In genomic region chr13:60728276-60729054, GRCm38 (mm10) we compare ENCODE assay signal across 24 mouse cellular contexts. TPM values are rescaled to one million over a fixed set of nuclear protein-coding genes. Genes with fewer than 3 reads are reported as not detected.
DNase-seq lines count a peak whose midpoint lies in the region; ATAC-seq and TF ChIP-seq lines count a peak whose summit lies in the region.
"Had no signal": no experiment of that assay in that cellular context is flagged by ENCODE, and none has a peak within 500 bp of the region (broad histone marks: within the 10 kb centered on the region; RNA-seq: fewer than 3 reads in every experiment).

No protein-coding gene starts in this region.

- H3K4me3 ChIP-seq in gastrocnemius, adult 2 months, result no peak overlapping the region
- H3K4me3 ChIP-seq in kidney, adult 2 months (ENCODE audit: insufficient read depth, low read depth, low read length), result no peak overlapping the region
- H3K4me3 ChIP-seq in lung, postnatal 0 days (ENCODE audit: low read depth, low read length), result no peak overlapping the region
- H3K4me3 ChIP-seq in lung, adult 2 months (replicated peaks; ENCODE audit: extremely low read depth, low read depth, low read length), result no peak overlapping the region
- H3K4me3 ChIP-seq in stomach, postnatal 0 days (ENCODE audit: low read depth, low read length), result no peak overlapping the region
- no peak overlapping the region for H3K4me3 ChIP-seq in forebrain, postnatal 0 days (ENCODE audit: low read depth, low read length)
- H3K4me3 ChIP-seq: embryonic facial prominence, embryonic 13.5 days; forebrain, embryonic 12.5 days; hindbrain, embryonic 13.5 days had no signal

- no peak for TF ChIP-seq CTCF in gastrocnemius, adult 2 months (IDR thresholded peaks at IDR 0.05)
- no peak for TF ChIP-seq CTCF in kidney, adult 2 months (conservative IDR thresholded peaks at IDR 0.05; ENCODE audit: insufficient read depth, insufficient read length, low read depth, low read length)
- TF ChIP-seq CTCF in lung, postnatal 0 days (IDR thresholded peaks at IDR 0.05), result no peak
- no peak for TF ChIP-seq CTCF in lung, adult 2 months (IDR thresholded peaks at IDR 0.05; ENCODE audit: insufficient read depth, low read length)
- TF ChIP-seq CTCF in stomach, postnatal 0 days (IDR thresholded peaks at IDR 0.05; ENCODE audit: low read depth), result no peak
- TF ChIP-seq CTCF in forebrain, postnatal 0 days (IDR thresholded peaks at IDR 0.05; ENCODE audit: low read depth), result no peak

- H3K9ac ChIP-seq in lung, postnatal 0 days (replicated peaks; ENCODE audit: low read depth), result no peak overlapping the region
- H3K9ac ChIP-seq in stomach, postnatal 0 days (ENCODE audit: low read length), result no peak overlapping the region
- H3K9ac ChIP-seq in forebrain, postnatal 0 days, result no peak overlapping the region
- H3K9ac ChIP-seq: embryonic facial prominence, embryonic 13.5 days; forebrain, embryonic 12.5 days; hindbrain, embryonic 13.5 days had no signal

- H3K27ac ChIP-seq in gastrocnemius, adult 2 months, result peak overlapping the region; percentile 31
- H3K27ac ChIP-seq in kidney, adult 2 months (ENCODE audit: insufficient read depth, low read depth, low read length), result no peak overlapping the region
- H3K27ac ChIP-seq in lung, postnatal 0 days (ENCODE audit: low read length), result peak overlapping the region; percentile 27
- H3K27ac ChIP-seq in stomach, postnatal 0 days (replicated peaks), result no peak overlapping the region
- no peak overlapping the region for H3K27ac ChIP-seq in forebrain, postnatal 0 days (ENCODE audit: low read depth, low read length)
- H3K27ac ChIP-seq: embryonic facial prominence, embryonic 13.5 days; forebrain, embryonic 12.5 days; hindbrain, embryonic 13.5 days; hindbrain, postnatal 0 days had no signal

- H3K36me3 ChIP-seq in kidney, adult 2 months (ENCODE audit: control insufficient read depth, insufficient read depth, low read length), result no peaks in the 10 kb centered on the region; the same call in 1 of the 2 replicates
- H3K36me3 ChIP-seq in lung, postnatal 0 days (ENCODE audit: insufficient read depth, low read length), result peaks cover 45% of the 10 kb centered on the region; the same call in 1 of the 2 replicates
- no peaks in the 10 kb centered on the region; the same call in 1 of the 2 replicates for H3K36me3 ChIP-seq in stomach, postnatal 0 days (ENCODE audit: control insufficient read depth, insufficient read depth, low read length)
- H3K36me3 ChIP-seq in forebrain, postnatal 0 days (ENCODE audit: insufficient read depth), result peaks cover 83% of the 10 kb centered on the region

- peak; percentile 78 for ATAC-seq in lung, postnatal 0 days
- ATAC-seq in stomach, postnatal 0 days (ENCODE audit: low FRiP score, low TSS enrichment), result 0 out of 2 replicates have a peak, but pooled peaks have one; percentile 49
- no peak for ATAC-seq in forebrain, postnatal 0 days
- ATAC-seq: forebrain, embryonic 16.5 days; hindbrain, postnatal 0 days had no signal

- WGBS in kidney, adult 2 months, result 71% methylated on average over 9 of the region's 9 CpGs
- WGBS in lung, postnatal 0 days, result 70% methylated on average over 9 of the region's 9 CpGs
- 74% methylated on average over 9 of the region's 9 CpGs for WGBS in lung, adult 2 months
- WGBS in stomach, postnatal 0 days, result 79% methylated on average over 9 of the region's 9 CpGs
- 92% methylated on average over 9 of the region's 9 CpGs for WGBS in forebrain, postnatal 0 days

- no peaks in the 10 kb centered on the region for H3K9me3 ChIP-seq in lung, postnatal 0 days (ENCODE audit: low read length)
- H3K9me3 ChIP-seq in stomach, postnatal 0 days (ENCODE audit: control insufficient read depth, low read length), result no peaks in the 10 kb centered on the region
- no peaks in the 10 kb centered on the region for H3K9me3 ChIP-seq in forebrain, postnatal 0 days (ENCODE audit: low read length)
- H3K9me3 ChIP-seq: embryonic facial prominence, embryonic 13.5 days; forebrain, embryonic 12.5 days; hindbrain, embryonic 13.5 days had no signal

- intact Hi-C loops in gastrocnemius, adult 2 months (cut with DNase I), result no loop called here
- intact Hi-C loops in gastrocnemius, postnatal 36 days (cut with DNase I), result no loop called here

- TF ChIP-seq EP300 in lung, postnatal 0 days (IDR thresholded peaks at IDR 0.05), result peak; percentile 50
- no peak for TF ChIP-seq EP300 in stomach, postnatal 0 days (optimal IDR thresholded peaks at IDR 0.05)

- no peak for TF ChIP-seq POLR2A in kidney, adult 2 months (IDR thresholded peaks at IDR 0.05; ENCODE audit: low read depth, low read length)
- TF ChIP-seq POLR2A in lung, adult 2 months (IDR thresholded peaks at IDR 0.05; ENCODE audit: borderline replicate concordance, extremely low read depth, low read depth, low read length), result no peak

- H3K4me1 ChIP-seq in kidney, adult 2 months (ENCODE audit: control insufficient read depth, insufficient read depth, low read length), result peaks cover 3% of the 10 kb centered on the region; the same call in 1 of the 2 replicates
- H3K4me1 ChIP-seq in lung, postnatal 0 days (ENCODE audit: insufficient read depth, low read depth, low read length), result 0 out of 2 replicates have a peak, but pooled peaks cover 2% of the 10 kb centered on the region
- peaks cover 5% of the 10 kb centered on the region for H3K4me1 ChIP-seq in lung, adult 2 months (ENCODE audit: control insufficient read depth, insufficient read depth, low read length)
- H3K4me1 ChIP-seq in stomach, postnatal 0 days (replicated peaks; ENCODE audit: control insufficient read depth, insufficient read depth), result no peaks in the 10 kb centered on the region
- H3K4me1 ChIP-seq in forebrain, postnatal 0 days (ENCODE audit: insufficient read depth), result no peaks in the 10 kb centered on the region
- H3K4me1 ChIP-seq: forebrain, embryonic 12.5 days; hindbrain, embryonic 13.5 days had no signal

- H3K4me2 ChIP-seq in lung, postnatal 0 days (replicated peaks; ENCODE audit: low read depth, low read length), result no peak overlapping the region
- no peak overlapping the region for H3K4me2 ChIP-seq in stomach, postnatal 0 days (replicated peaks; ENCODE audit: low read depth)
- H3K4me2 ChIP-seq in forebrain, postnatal 0 days (ENCODE audit: low read depth), result no peak overlapping the region
- H3K4me2 ChIP-seq: embryonic facial prominence, embryonic 13.5 days; forebrain, embryonic 12.5 days; hindbrain, embryonic 13.5 days had no signal

- no peak for DNase-seq in gastrocnemius, adult 2 months
- DNase-seq in gastrocnemius, postnatal 36 days, result no peak
- peak; percentile 17 for DNase-seq in kidney, adult 2 months
- no peak for DNase-seq in kidney, postnatal 4 days
- DNase-seq in lung, postnatal 0 days (ENCODE audit: low spot score), result peak; percentile 59
- no peak for DNase-seq in lung, adult 2 months
- no peak for DNase-seq in stomach, postnatal 0 days (ENCODE audit: low spot score)
- no peak for DNase-seq in forebrain, postnatal 0 days
- DNase-seq: adrenal gland, adult 8-10 months; cerebellum, adult 11-12 months; cerebellum, adult 9-10 months; cerebellum, postnatal 36 days; gastrocnemius, postnatal 25 days; heart, adult 11 months had no signal

- no peaks in the 10 kb centered on the region for H3K27me3 ChIP-seq in kidney, adult 2 months (replicated peaks; ENCODE audit: control insufficient read depth, insufficient read depth, low read length)
- H3K27me3 ChIP-seq in lung, postnatal 0 days (replicated peaks; ENCODE audit: insufficient read depth, low read length), result no peaks in the 10 kb centered on the region
- no peaks in the 10 kb centered on the region for H3K27me3 ChIP-seq in stomach, postnatal 0 days (ENCODE audit: control insufficient read depth, insufficient read depth, low read length)
- H3K27me3 ChIP-seq in forebrain, postnatal 0 days (ENCODE audit: insufficient read depth, low read length), result no peaks in the 10 kb centered on the region
- H3K27me3 ChIP-seq: embryonic facial prominence, embryonic 13.5 days; forebrain, embryonic 12.5 days; hindbrain, embryonic 13.5 days had no signal

RNA-seq across cellular contexts. Expression of gene BC051665, which starts 57.7 kb away (rescaled TPM):
- not detected for total RNA-seq in gastrocnemius, adult 2 months (2021)
- total RNA-seq in gastrocnemius, postnatal 36 days (2021), result not detected
- polyA plus RNA-seq in kidney, adult 2 months (2012; rRNA removed), result not detected in 2 replicates
- polyA plus RNA-seq in lung, postnatal 0 days (2015; fragmentation: Nextera tagmentation; extraction: Ambion mirVana), result not detected in 2 replicates
- not detected in 2 replicates for polyA plus RNA-seq in lung, adult 2 months (2012; rRNA removed)
- polyA plus RNA-seq in stomach, postnatal 0 days (2015; fragmentation: Nextera tagmentation; extraction: Ambion mirVana), result not detected in 2 replicates
- not detected in 2 replicates for total RNA-seq in forebrain, postnatal 0 days (2014; rRNA removed)
- not detected in 2 replicates for polyA plus RNA-seq in forebrain, postnatal 0 days (2015; fragmentation: Nextera tagmentation; extraction: Ambion mirVana)
- total RNA-seq: adrenal gland, adult 8-10 months; adrenal gland, postnatal 4 days; ES-E14; gastrocnemius, postnatal 25 days; hematopoietic stem cell, adult 5-6 weeks; hindbrain, postnatal 0 days had no signal
- polyA plus RNA-seq: embryonic facial prominence, embryonic 13.5 days; forebrain, embryonic 12.5 days; forebrain, embryonic 16.5 days; heart, postnatal 0 days; hindbrain, embryonic 13.5 days; hindbrain, postnatal 0 days; intestine, embryonic 14.5 days had no signal

Comparison
In these comparisons a context has a peak if more than half of its experiments do, and no peak if none do; other contexts are left out.
1. DNase-seq: peak in kidney, adult 2 months (single experiment) and lung, postnatal 0 days (single experiment); none in gastrocnemius, adult 2 months (single experiment), gastrocnemius, postnatal 36 days (0 of 2), kidney, postnatal 4 days (0 of 2), lung, adult 2 months (single experiment), stomach, postnatal 0 days (single experiment) and forebrain, postnatal 0 days (single experiment).
2. H3K27ac ChIP-seq: peak in gastrocnemius, adult 2 months (single experiment) and lung, postnatal 0 days (single experiment); none in kidney, adult 2 months (single experiment), stomach, postnatal 0 days (single experiment) and forebrain, postnatal 0 days (single experiment).